Mouse (Mus musculus) spleen, adult 18-20 months (tissue): ENCODE measurements at regions not wholly inside any gene's neighbourhood (a gene's known extent, or its start where the extent isn't known, plus 50 kb on each side); places are given as distances from the start of the nearest gene placed in this dataset.
"Not testable (repeated sequence)": the region's sequence is repeated elsewhere in the genome, so short reads cannot be mapped to it uniquely, and the experiment has no call there.

Experiments
- DNase-seq, 2 experiments: peaks; one replicate each; pipeline ENCODE4 v3.0.0; 2022; ENCODE audit warnings: mixed read lengths in 2 of 2

DNA sequence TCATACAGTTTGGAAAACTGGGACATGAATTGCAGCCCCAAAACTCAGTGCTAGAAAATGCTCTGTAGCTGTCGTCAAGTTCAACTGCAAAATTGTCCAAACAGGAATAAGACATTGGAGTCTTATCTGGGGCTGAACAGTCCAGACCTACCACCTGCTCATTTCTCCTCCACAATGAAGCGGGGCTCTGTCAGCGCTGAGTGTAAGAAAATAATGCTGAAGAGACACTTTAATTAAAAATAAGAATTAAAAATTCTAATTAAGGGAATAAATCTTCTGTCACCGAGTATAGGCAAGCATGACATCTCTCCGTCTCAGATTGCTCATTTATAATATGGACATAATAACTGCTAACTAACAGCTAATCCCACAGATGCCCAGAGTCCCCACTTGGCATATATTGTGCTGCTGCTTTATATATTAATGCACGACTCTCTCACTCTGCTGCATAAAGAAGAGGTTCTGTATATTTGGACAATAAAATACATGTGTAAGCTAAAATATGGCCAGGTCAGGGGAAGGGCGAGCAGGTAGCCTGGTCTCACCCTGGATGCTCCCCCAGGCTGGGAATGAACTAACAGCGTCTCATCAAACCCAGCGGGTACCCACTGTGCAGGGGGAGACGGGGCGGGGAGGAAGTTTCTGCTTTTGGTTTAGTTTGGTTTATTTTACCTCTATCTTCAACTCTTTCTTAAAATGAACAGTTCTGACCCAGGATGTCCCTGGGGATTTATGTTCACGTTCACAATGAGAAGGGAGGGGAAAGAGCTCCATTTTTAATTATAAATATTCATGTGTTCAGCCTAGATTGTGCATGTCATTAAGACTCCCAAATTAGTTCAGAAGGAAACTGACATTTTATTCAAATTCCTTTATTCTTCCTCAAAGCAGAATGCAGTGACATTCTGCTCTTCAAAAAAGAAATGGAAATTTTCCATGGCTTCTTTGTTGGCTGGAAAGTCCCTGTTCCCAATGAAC, 544.9 kb downstream of the Pdcd6ip start:
- no peak for DNase-seq

DNA sequence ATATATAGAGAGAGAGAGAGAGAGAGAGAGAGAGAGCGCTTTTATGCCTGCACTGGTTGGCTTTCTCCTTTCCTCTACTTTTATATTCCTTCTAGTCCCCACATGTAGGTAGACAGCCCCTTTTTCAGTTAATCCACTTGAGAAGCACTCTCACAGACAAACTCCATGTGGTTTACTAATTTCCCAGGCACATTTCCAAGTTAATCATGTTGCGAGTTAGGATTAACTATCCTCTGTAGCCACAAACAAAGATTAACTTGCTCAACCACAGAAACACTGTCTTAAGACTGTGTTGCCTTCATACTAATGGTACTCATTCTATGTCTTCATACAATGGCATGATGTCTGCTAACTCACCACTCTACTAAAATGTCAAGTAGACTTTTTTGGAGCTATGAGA, 548.0 kb downstream of the Pdcd6ip start:
- DNase-seq: no peak

DNA sequence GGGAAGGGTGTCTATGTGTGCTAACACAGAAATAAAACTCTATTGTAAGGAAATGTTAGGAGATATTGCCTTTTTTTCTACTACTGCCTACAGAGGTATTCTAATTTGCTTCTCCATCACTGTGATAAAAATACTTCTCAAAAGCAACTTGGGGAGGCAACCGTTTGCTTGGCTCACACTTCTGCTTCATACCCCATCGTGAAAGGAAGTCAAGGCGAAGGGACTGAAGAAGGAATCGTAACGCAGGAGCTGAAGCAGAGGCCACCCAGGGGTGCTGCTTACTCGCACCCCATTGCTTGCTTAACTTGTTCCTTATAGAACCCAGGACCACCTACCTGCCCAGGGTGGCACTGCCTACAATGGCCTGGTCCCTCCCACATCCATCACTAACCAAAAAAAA, 550.0 kb downstream of the Pdcd6ip start:
- no peak for DNase-seq

DNA sequence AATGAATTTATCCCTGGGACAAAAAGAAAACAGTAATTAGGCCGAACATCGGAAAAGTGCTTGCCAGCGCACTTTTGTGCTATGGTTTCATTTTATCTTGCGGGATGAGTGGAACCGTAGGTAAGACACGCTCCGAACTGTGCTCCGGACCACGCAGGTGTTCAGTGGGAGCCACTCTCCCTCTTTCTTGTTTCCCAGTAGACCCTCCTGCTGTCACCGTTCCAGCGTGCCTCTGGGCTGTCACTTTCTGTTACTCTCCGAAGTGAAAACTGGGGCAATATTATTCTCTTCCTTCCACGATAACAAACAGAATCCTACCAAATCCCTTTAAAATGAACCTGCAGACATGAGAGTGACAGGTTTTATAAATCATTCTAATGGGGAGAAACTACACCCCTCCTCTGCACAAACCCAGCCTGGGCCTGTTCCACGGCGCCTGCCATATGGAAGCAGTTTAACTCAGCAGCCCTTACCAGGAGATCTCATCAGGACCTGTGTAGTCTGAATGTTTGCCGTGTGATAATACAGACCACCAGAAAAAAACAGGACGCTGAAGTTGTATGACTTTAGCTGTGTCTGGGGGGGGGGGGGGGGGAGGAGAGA, 550.5 kb downstream of the Pdcd6ip start:
- DNase-seq: no peak

DNA sequence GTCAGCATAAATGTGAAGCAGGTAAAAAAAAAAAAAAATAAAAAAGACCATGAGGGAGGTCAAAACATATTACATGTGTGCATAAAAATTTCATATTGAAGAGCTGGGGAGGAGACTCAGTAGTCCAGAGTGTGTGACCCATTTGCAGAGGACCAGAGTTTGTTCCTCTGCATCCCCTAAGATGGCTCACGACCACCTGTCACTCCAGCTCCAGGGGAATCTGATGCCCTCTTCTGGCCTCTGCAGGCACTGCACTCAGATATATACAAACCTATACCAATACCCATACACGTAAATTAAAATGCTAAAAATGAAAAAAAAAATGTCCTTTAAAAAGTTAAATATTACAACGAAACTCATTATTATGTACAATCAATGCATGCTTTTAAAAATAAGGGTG, 551.4 kb downstream of the Pdcd6ip start:
- no peak for DNase-seq

DNA sequence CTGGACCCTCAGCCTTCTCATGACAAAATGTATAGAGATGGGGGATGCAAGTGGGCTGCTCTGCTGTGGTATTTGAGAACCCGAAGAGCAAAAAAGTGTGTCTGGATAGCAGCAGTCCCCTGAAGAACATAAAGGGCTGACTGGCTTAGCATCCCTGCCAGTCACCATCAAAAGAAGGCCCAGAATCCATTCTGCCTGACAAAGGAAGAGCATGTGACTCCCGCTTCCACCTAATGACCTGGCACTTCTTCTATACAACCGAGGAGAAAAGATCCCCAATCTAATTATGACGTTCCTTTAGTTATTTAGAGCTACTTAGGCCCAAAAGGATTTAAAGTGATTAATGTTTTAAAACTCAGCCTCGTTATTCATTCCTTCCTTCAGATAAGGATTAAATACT, 559.0 kb downstream of the Pdcd6ip start:
- DNase-seq: no peak

DNA sequence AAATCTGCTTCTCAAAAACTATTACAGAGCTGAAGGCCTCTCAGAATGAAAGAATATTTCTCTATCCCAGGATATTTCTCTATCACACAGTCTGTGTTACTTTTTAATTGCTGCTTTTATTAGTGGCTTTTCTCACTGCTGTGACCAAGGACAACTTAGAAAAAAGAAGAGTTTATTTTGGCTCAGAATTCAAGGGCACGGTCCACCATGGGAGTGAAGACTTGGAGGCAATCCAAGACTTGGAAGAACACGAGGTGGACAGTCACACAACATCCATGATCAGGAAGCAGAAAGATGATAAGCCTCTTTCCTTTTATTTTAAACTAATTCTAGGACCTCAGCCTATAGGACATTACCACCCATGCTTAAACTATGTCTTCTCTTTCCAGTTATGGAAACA, 561.5 kb downstream of the Pdcd6ip start:
- no peak for DNase-seq

- no peak for DNase-seq
Observed at GRCm38 (mm10) chr9:113145036-113145435, 563.0 kb downstream of the Pdcd6ip start.

- DNase-seq: no peak
Observed at GRCm38 (mm10) chr9:113134611-113135010, 573.4 kb downstream of the Pdcd6ip start.

DNA sequence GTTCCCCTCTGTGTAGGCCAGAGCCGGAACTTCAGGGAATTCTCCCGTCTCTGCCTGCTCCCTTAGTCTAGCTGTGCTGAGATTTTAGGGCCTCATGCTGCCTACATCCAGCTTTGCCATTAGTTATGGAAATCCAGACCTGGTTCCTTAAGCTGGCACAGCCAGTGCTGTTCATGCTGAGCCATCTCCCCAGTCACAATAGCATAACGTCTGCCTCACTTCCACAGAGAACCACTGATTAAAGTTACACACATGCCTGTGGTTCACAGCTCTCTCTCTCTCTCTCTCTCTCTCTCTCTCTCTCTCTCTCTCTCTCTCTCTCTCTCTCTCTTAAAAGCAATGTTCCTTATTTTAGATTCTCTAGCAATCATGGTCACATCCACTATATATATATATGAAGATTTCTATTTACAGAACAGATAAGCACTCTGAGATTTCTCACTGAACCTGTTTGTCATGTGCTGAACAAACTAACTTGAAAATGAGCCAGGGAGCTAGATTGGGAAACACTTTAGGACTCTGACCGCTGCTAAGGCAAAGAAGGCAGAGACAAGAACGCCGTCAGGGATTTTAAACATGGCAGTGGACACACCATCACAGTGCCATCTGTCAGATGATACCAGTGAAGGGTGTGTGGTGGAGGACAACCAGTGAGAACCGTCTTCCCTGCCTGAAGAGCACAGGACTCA, 584.9 kb downstream of the Pdcd6ip start:
- DNase-seq: no peak

GRCm38 (mm10) chr9:113122253-113122749, 585.8 kb downstream of the Pdcd6ip start:
- DNase-seq: no peak

- no peak for DNase-seq
Observed at GRCm38 (mm10) chr9:113120385-113120784, 587.7 kb downstream of the Pdcd6ip start.

DNA sequence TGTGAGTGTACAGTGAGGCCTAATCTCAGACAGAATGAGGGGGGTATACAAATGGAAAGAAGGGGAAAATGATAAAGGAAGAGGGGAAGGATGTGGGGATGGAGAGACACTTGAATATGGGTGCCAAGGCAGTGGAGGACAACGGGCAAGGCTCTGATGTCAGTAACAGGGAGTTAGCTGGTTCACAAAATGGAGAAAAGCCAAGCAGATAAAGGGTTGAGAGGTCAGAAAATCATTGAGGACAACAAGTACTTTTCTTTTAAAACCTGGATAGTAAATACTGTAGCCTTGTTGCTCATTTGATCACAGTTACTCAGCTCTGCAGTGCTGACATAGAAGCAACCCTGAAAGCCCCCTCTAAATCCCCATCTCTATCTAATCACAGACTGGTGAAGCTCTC, 588.3 kb downstream of the Pdcd6ip start:
- DNase-seq: no peak

- DNase-seq: no peak
Observed at GRCm38 (mm10) chr9:113115576-113115975, 592.5 kb downstream of the Pdcd6ip start.

GRCm38 (mm10) chr9:113112753-113113152, 595.3 kb downstream of the Pdcd6ip start:
- DNase-seq: no peak

- no peak for DNase-seq
Observed at GRCm38 (mm10) chr9:113101733-113102132, 606.3 kb downstream of the Pdcd6ip start.

- DNase-seq: no peak
Observed at GRCm38 (mm10) chr9:113100641-113101040, 607.4 kb downstream of the Pdcd6ip start.

DNA sequence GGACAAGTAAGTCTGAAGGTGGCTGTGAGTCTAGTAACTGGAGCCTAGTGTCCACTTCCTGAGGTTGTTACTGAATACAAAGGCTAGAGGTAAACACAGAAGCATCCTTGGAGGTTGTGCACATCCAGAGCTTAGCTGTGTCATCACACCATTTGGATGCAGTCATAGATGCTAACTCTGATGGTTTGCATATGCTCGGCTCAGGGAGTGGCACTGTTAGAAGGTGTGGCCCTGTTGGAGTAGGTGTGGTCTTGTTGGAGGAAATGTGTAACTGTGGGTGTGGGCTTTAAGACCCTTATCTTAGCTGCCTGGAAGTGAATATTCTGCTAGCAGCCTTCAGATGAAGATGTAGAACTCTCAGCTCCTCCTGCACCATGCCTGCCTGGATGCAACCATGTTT, 612.6 kb downstream of the Pdcd6ip start:
- DNase-seq: not testable (repeated sequence)

- no peak for DNase-seq
Observed at GRCm38 (mm10) chr9:113093863-113094390, 614.1 kb downstream of the Pdcd6ip start.

DNA sequence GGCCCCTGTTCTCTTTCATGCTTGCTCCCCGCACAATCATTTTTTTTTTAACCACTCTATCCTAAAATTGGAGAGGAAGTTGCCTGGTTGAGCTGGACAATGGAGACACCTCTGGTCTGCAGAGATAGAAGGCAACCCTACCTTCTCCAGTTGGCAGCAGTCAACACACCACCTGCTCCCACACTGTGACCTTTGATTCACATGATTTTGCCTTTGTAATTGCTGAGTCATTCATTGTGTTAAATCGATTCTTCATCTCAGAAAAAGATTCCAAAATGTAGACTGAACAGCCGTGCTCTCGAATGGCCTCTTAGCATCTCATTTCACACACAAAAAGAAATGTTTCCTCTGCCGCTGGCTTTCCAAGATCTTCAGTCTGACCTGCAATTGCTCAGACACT, 616.2 kb downstream of the Pdcd6ip start:
- no peak for DNase-seq

DNA sequence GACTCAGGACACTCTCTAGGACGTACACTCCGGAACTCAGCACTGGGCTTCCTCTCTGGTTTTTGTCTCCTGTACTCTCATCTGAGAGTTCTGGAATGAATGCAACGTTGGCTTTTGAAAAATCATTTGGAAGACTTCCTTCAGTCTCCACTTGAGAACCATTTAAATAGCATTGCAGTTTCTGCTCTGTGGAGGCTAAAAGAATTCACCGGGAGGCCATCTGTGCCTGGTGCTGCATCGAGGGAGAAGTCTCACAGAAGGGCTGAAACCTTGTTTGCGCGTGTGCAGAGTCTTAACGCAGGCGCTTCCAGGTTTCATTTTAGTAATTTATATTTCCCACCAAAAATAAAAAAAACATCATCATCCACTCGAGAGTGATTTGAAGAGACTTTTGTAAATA, 620.3 kb downstream of the Pdcd6ip start:
- DNase-seq: no peak

DNA sequence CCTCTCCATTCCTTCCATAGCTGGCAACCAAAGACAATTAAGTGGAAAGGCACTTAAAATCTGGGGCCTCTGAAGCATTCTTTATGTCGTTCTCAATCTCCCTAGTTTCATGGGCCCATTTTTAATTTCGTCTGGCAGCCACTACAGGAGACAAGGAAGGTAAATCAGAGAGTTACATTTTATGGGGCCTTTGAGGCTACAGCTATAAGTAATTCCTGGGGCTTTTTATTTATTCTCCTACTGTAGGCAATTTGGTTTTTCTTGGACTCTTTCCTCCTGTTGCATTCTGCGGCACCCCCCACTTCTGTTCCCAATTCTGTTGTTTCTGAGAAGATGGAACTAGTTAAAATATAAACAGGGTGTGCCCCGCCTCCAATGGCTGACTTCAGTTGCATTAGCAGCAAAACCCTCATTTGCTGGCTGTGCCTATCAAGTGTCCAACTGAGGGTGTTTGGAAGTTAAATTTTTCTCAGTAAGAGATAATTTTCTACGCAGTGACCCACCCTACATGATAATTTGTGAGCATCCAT, 622.7 kb downstream of the Pdcd6ip start:
- no peak for DNase-seq

DNA sequence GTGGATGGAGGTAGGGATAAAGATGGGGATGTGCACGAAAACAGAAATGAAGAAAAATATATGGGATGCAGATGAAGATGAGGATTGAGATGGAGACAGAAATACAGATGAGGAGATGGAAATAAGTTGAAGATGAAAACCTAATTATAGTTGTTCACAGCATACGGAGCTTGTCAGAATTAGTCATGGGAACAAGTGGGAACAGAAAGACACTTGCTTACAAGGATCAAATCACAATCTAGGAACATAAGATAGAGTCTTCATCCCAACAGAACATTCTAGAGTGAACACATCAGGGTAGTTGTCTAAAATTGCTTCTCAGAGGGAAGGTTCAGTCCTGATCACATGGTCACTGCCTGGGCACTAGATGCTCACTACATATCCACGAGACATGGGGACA, 633.2 kb downstream of the Pdcd6ip start:
- no peak for DNase-seq
